ENCODE assay signal across 25 mouse cellular contexts in the genomic region with DNA sequence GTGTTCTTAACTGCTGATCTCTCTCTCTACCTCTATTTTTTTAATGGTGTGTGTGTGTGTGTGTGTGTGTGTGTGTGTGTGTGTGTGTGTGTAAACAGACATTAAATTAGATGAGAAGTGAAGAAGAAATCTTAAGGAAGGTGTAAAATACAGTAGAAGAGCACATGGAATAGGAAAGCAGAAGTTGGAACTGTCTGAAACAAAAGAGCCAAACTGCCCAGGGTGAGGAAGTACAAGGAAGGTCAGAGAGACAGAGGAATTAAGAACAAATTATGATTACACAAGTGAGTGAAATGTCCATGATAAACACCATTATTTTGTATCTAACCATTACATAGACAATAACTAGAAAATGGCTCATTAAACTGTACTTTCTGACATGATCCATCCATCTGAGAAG. TPM values are rescaled to one million over a fixed set of nuclear protein-coding genes. Genes with fewer than 3 reads are reported as not detected.
"Had no signal": no experiment of that assay in that cellular context is flagged by ENCODE, and none has a peak within 500 bp of the region (broad histone marks: within the 10 kb centered on the region; RNA-seq: fewer than 3 reads in every experiment).

No protein-coding gene starts in this region.

- DNase-seq: cerebellum, adult 18-20 months; cerebellum, adult 2 months; cerebellum, adult 8-10 months; cerebellum, adult 9-10 months; cerebellum, adult 9-11 months; cerebellum, postnatal 10 days; cerebellum, postnatal 14 days; cerebellum, postnatal 25 days; cerebellum, postnatal 36 days; embryo, embryonic 11 days; forebrain, postnatal 0 days; gastrocnemius, adult 2 months; gastrocnemius, postnatal 10 days; gastrocnemius, postnatal 14 days; gastrocnemius, postnatal 25 days; gastrocnemius, postnatal 36 days; heart, adult 18-20 months; heart, adult 2 months had no signal

- ATAC-seq: forebrain, embryonic 13.5 days; forebrain, embryonic 14.5 days; forebrain, embryonic 15.5 days; forebrain, embryonic 16.5 days; forebrain, postnatal 0 days had no signal

RNA-seq across cellular contexts. Expression of gene Ear6, which starts 9.6 kb away (rescaled TPM):
- total RNA-seq: forebrain, postnatal 0 days; gastrocnemius, adult 18-20 months; gastrocnemius, adult 2 months; gastrocnemius, adult 8-10 months; gastrocnemius, postnatal 10 days; gastrocnemius, postnatal 14 days; gastrocnemius, postnatal 25 days; gastrocnemius, postnatal 36 days; gastrocnemius, postnatal 4 days; heart, adult 18-20 months; heart, adult 2 months had no signal

RNA-seq across cellular contexts. Expression of gene AY358078, which starts 44.0 kb away (rescaled TPM):
- total RNA-seq: forebrain, postnatal 0 days; gastrocnemius, adult 18-20 months; gastrocnemius, adult 2 months; gastrocnemius, adult 8-10 months; gastrocnemius, postnatal 10 days; gastrocnemius, postnatal 14 days; gastrocnemius, postnatal 25 days; gastrocnemius, postnatal 36 days; gastrocnemius, postnatal 4 days; heart, adult 18-20 months; heart, adult 2 months had no signal
